Mouse (Mus musculus): Measurements from ENCODE around the gene C3ar1. TPM values are rescaled to one million over a fixed set of nuclear protein-coding genes. Genes with fewer than 3 reads are reported as not detected.

Gene C3ar1
- polyA plus RNA-seq, 1 experiment from 2014 or later: 2.5 TPM

GRCm38 (mm10) chr6:122810022-122810614, 45.8 kb downstream of the C3ar1 start:
- Histone ChIP-seq H3K4me3 (replicated peaks; ENCODE audit: low read length) (peak overlapping the region; percentile 69), H3K9me3 (replicated peaks; ENCODE audit: control insufficient read depth, low read length) (no peaks in the 10 kb centered on the region), H3K9ac (ENCODE audit: low read length) (peak overlapping the region; percentile 74), H3K27ac (ENCODE audit: low read length) (peak overlapping the region; percentile 100), H3K27me3 (ENCODE audit: control insufficient read depth, insufficient read depth, low read length) (no peaks in the 10 kb centered on the region), H3K4me2 (ENCODE audit: low read depth, low read length) (peak overlapping the region; percentile 79), H3K36me3 (ENCODE audit: control insufficient read depth, insufficient read depth, low read length) (no peaks in the 10 kb centered on the region), H3K4me1 (ENCODE audit: control insufficient read depth, insufficient read depth, low read length) (peaks cover 7% of the 10 kb centered on the region)
- no peak for ATAC-seq (ENCODE audit: insufficient read depth, low FRiP score)
- WGBS: under 1% methylated on average over 11 of the region's 11 CpGs

GRCm38 (mm10) chr6:122804418-122804817, 51.5 kb downstream of the C3ar1 start:
- no peak; the same call in 1 of the 2 replicates for ATAC-seq (ENCODE audit: insufficient read depth, low FRiP score)
- H3K4me2 ChIP-seq (ENCODE audit: low read depth, low read length): no peak overlapping the region
- H3K9me3 ChIP-seq (replicated peaks; ENCODE audit: control insufficient read depth, low read length): no peaks in the 10 kb centered on the region
- H3K4me3 ChIP-seq (replicated peaks; ENCODE audit: low read length): no peak overlapping the region
- no peaks in the 10 kb centered on the region for H3K36me3 ChIP-seq (ENCODE audit: control insufficient read depth, insufficient read depth, low read length)
- no peak overlapping the region for H3K9ac ChIP-seq (ENCODE audit: low read length)
- WGBS: 20% methylated on average over 5 of the region's 5 CpGs
- H3K27ac ChIP-seq (ENCODE audit: low read length): no peak overlapping the region
- peaks cover 13% of the 10 kb centered on the region; the same call in 1 of the 2 replicates for H3K4me1 ChIP-seq (ENCODE audit: control insufficient read depth, insufficient read depth, low read length)
- no peaks in the 10 kb centered on the region for H3K27me3 ChIP-seq (ENCODE audit: control insufficient read depth, insufficient read depth, low read length)

- H3K27ac ChIP-seq (ENCODE audit: low read length): peak overlapping the region; percentile 46; the same call in 1 of the 2 replicates
- no peaks in the 10 kb centered on the region for H3K9me3 ChIP-seq (replicated peaks; ENCODE audit: control insufficient read depth, low read length)
- H3K36me3 ChIP-seq (ENCODE audit: control insufficient read depth, insufficient read depth, low read length): no peaks in the 10 kb centered on the region
- WGBS: 4% methylated on average over 34 of the region's 34 CpGs
- H3K4me1 ChIP-seq (ENCODE audit: control insufficient read depth, insufficient read depth, low read length): peaks cover 13% of the 10 kb centered on the region; the same call in 1 of the 2 replicates
- H3K4me3 ChIP-seq (replicated peaks; ENCODE audit: low read length): peak overlapping the region; percentile 58
- ATAC-seq (ENCODE audit: insufficient read depth, low FRiP score): peak; percentile 63
- H3K9ac ChIP-seq (ENCODE audit: low read length): peak overlapping the region; percentile 79
- no peaks in the 10 kb centered on the region for H3K27me3 ChIP-seq (ENCODE audit: control insufficient read depth, insufficient read depth, low read length)
- peak overlapping the region; percentile 99 for H3K4me2 ChIP-seq (ENCODE audit: low read depth, low read length)
Observed at GRCm38 (mm10) chr6:122801801-122802514, 54.0 kb downstream of the C3ar1 start.

GRCm38 (mm10) chr6:122801301-122801800, 54.6 kb downstream of the C3ar1 start, which contains the start of gene Slc2a3:
Gene Slc2a3, minus strand, starts transcription at chr6:122801640.
- H3K4me1 ChIP-seq (ENCODE audit: control insufficient read depth, insufficient read depth, low read length): peaks cover 13% of the 10 kb centered on the region; the same call in 1 of the 2 replicates
- no peaks in the 10 kb centered on the region for H3K36me3 ChIP-seq (ENCODE audit: control insufficient read depth, insufficient read depth, low read length)
- no peaks in the 10 kb centered on the region for H3K9me3 ChIP-seq (replicated peaks; ENCODE audit: control insufficient read depth, low read length)
- peak within 1 kb of the TSS; percentile 58 for H3K4me3 ChIP-seq (replicated peaks; ENCODE audit: low read length)
- peak; percentile 61 for ATAC-seq (ENCODE audit: insufficient read depth, low FRiP score)
- WGBS: under 1% methylated on average over 46 of the region's 46 CpGs
- H3K9ac ChIP-seq (ENCODE audit: low read length): peak within 1 kb of the TSS; percentile 79
- no peaks in the 10 kb centered on the region for H3K27me3 ChIP-seq (ENCODE audit: control insufficient read depth, insufficient read depth, low read length)
- peak within 1 kb of the TSS; percentile 99 for H3K4me2 ChIP-seq (ENCODE audit: low read depth, low read length)
- peak within 1 kb of the TSS; percentile 46; the same call in 1 of the 2 replicates for H3K27ac ChIP-seq (ENCODE audit: low read length)

GRCm38 (mm10) chr6:122800640-122801300, 55.2 kb downstream of the C3ar1 start:
- WGBS: 42% methylated on average over 10 of the region's 10 CpGs
- peak; percentile 4; the same call in 1 of the 2 replicates for ATAC-seq (ENCODE audit: insufficient read depth, low FRiP score)
- Histone ChIP-seq H3K4me2 (ENCODE audit: low read depth, low read length) (peak overlapping the region; percentile 99), H3K4me1 (ENCODE audit: control insufficient read depth, insufficient read depth, low read length) (peaks cover 13% of the 10 kb centered on the region; the same call in 1 of the 2 replicates), H3K27me3 (ENCODE audit: control insufficient read depth, insufficient read depth, low read length) (no peaks in the 10 kb centered on the region), H3K27ac (ENCODE audit: low read length) (peak overlapping the region; percentile 37; the same call in 1 of the 2 replicates), H3K36me3 (ENCODE audit: control insufficient read depth, insufficient read depth, low read length) (no peaks in the 10 kb centered on the region), H3K9ac (ENCODE audit: low read length) (peak overlapping the region; percentile 79), H3K4me3 (replicated peaks; ENCODE audit: low read length) (peak overlapping the region; percentile 58), H3K9me3 (replicated peaks; ENCODE audit: control insufficient read depth, low read length) (no peaks in the 10 kb centered on the region)

Small RNAs within 50 kb of the gene (microRNA-seq; reads per million reads assigned to microRNA genes)
- not detected for gene Mir7231

Other genes with a start within 250 kb of the C3ar1 start
- 0.14 and 0.18 TPM in 2 replicates for gene Gdf3, start 246.1 kb downstream of the C3ar1 start, polyA plus RNA-seq (2015; fragmentation: Nextera tagmentation; extraction: Ambion mirVana)
- gene Dppa3, start 229.8 kb downstream of the C3ar1 start, polyA plus RNA-seq (2015; fragmentation: Nextera tagmentation; extraction: Ambion mirVana): not detected in 2 replicates
- gene Nanog, start 148.7 kb downstream of the C3ar1 start, polyA plus RNA-seq (2015; fragmentation: Nextera tagmentation; extraction: Ambion mirVana): 0.14 and 0.22 TPM in 2 replicates
- gene Slc2a3, start 54.5 kb downstream of the C3ar1 start, polyA plus RNA-seq (2015; fragmentation: Nextera tagmentation; extraction: Ambion mirVana): 11.2 and 12.1 TPM in 2 replicates
- gene Foxj2, start 36.2 kb downstream of the C3ar1 start, polyA plus RNA-seq (2015; fragmentation: Nextera tagmentation; extraction: Ambion mirVana): 5.2 and 5.9 TPM in 2 replicates
- gene Necap1, start 18.3 kb upstream of the C3ar1 start, polyA plus RNA-seq (2015; fragmentation: Nextera tagmentation; extraction: Ambion mirVana): 58.6 and 58.8 TPM in 2 replicates
- 5.7 and 6.8 TPM in 2 replicates for gene Clec4a1, start 65.7 kb upstream of the C3ar1 start, polyA plus RNA-seq (2015; fragmentation: Nextera tagmentation; extraction: Ambion mirVana)
- gene Clec4a3, start 96.4 kb upstream of the C3ar1 start, polyA plus RNA-seq (2015; fragmentation: Nextera tagmentation; extraction: Ambion mirVana): 5.5 and 6.8 TPM in 2 replicates
- not detected in 2 replicates for gene Clec4a4, start 134.2 kb upstream of the C3ar1 start, polyA plus RNA-seq (2015; fragmentation: Nextera tagmentation; extraction: Ambion mirVana)
- not detected in 2 replicates for gene Clec4b1, start 193.8 kb upstream of the C3ar1 start, polyA plus RNA-seq (2015; fragmentation: Nextera tagmentation; extraction: Ambion mirVana)

Measured in stomach, embryonic 16.5 days (tissue).